Mouse (Mus musculus) liver, embryonic 11.5 days (tissue): ENCODE data around the gene Camk2g. TPM values are rescaled to one million over a fixed set of nuclear protein-coding genes. Genes with fewer than 3 reads are reported as not detected.
A peak's percentile ranks its signal among the peaks of the same experiment; 100 is the strongest.

ENCODE experiments used
- ATAC-seq: fragments of 200-750 bp; cut with Nextera tagmentation; replicated peaks from 2 replicates; pipeline ENCODE4 v1.8.0; 2017; ENCODE audit warnings: moderate number of reproducible peaks, mild to moderate bottlenecking, moderate TSS enrichment, moderate library complexity; ENCODE audit not compliant: low FRiP score
- DNase-seq: peaks from one replicate; pipeline ENCODE4 v3.0.0-alpha.2; 2017; ENCODE audit warnings: low spot score
- H3K27ac ChIP-seq: fragments of 300-500 bp; sonication (generic); 2 replicates; pipeline ENCODE4 v1.5.1; 2014; ENCODE audit warnings: mild to moderate bottlenecking, low read depth, low read length, control low read depth
- H3K27me3 ChIP-seq: fragments of 300-500 bp; sonication (generic); replicated peaks from 2 replicates; pipeline ENCODE4 v1.6.1; 2014; ENCODE audit warnings: low read length, mixed read lengths; ENCODE audit not compliant: control insufficient read depth, insufficient read depth
- H3K36me3 ChIP-seq: fragments of 300-500 bp; sonication (generic); 2 replicates; pipeline ENCODE4 v1.6.1; 2014; ENCODE audit warnings: mild to moderate bottlenecking, low read length, moderate library complexity, mixed read lengths; ENCODE audit not compliant: control insufficient read depth, insufficient read depth
- H3K4me1 ChIP-seq: fragments of 300-500 bp; sonication (generic); replicated peaks from 2 replicates; pipeline ENCODE4 v1.6.1; 2014; ENCODE audit warnings: low read length, mixed read lengths; ENCODE audit not compliant: control insufficient read depth, insufficient read depth
- H3K4me2 ChIP-seq: fragments of 300-500 bp; sonication (generic); 2 replicates; pipeline ENCODE4 v1.6.1; 2014; ENCODE audit warnings: mild to moderate bottlenecking, control low read depth, moderate library complexity
- H3K4me3 ChIP-seq: fragments of 300-500 bp; sonication (generic); 2 replicates; pipeline ENCODE4 v1.5.1; 2014; ENCODE audit warnings: low read depth, low read length, control low read depth
- H3K9ac ChIP-seq: fragments of 300-500 bp; sonication (generic); 2 replicates; pipeline ENCODE4 v1.6.1; 2014; ENCODE audit warnings: low read depth, low read length, control low read depth
- H3K9me3 ChIP-seq: fragments of 300-500 bp; sonication (generic); 2 replicates; pipeline ENCODE4 v1.6.1; 2016; ENCODE audit warnings: low read length, inconsistent platforms, mixed read lengths; ENCODE audit not compliant: control insufficient read depth
- WGBS: fragments of 180-500 bp; shearing (Covaris S2); extraction: QIAGEN DNeasy Blood & Tissue Kit; methylation state at CpG from one replicate; pipeline ENCODE4 v1.1.7; 2014; 5-methylcytosine and 5-hydroxymethylcytosine counted together
- polyA plus RNA-seq: library from polyadenylated mRNA; unstranded; fragments of >200 nt; fragmentation: Nextera tagmentation; extraction: Ambion mirVana; gene quantifications from 2 replicates; pipeline ENCODE4 v1.2.1, GENCODE M21; 2014

Gene Camk2g
- polyA plus RNA-seq, 1 experiment from 2014 or later = 28.6 TPM

- DNase-seq (no peak), ATAC-seq (no peak)
- Histone ChIP-seq H3K27me3 (no peaks in the 10 kb centered on the region), H3K4me2 (peak overlapping the region; percentile 6; the same call in 1 of the 2 replicates), H3K9ac (no peak overlapping the region), H3K36me3 (peaks cover 5% of the 10 kb centered on the region; the same call in 1 of the 2 replicates), H3K4me1 (peaks cover 30% of the 10 kb centered on the region), H3K4me3 (no peak overlapping the region), H3K27ac (0 out of 2 replicates have a peak overlapping the region, but pooled peaks have one; percentile 16), H3K9me3 (no peaks in the 10 kb centered on the region)
- WGBS = 46% methylated on average over 1 of the region's 1 CpGs
Observed at GRCm38 (mm10) chr14:20785231-20785630, 8.7 kb downstream of the Camk2g start.

DNA sequence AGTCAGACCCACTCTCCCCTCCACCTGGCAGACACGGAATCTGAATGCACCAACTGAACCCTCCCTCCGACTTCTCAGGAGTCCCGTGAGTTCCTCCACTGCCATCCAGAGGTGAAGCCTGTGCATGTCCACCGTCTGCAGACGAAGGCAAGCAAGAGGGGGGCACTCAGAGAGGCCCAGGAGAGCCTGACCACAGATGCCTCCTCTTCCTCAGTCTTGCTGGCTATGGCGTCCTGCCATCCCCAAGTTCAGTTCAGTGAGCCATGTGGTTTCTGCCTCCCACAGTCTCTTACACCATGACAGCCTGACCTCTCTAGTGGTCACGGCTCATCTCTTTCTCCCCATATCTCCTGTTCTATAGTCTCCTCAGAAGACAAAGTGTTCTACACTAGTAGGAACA is 9.2 kb downstream of the Camk2g start:
- WGBS = 60% methylated on average over 7 of the region's 7 CpGs
- peak overlapping the region; percentile 19; the same call in 1 of the 2 replicates for H3K27ac ChIP-seq

DNA sequence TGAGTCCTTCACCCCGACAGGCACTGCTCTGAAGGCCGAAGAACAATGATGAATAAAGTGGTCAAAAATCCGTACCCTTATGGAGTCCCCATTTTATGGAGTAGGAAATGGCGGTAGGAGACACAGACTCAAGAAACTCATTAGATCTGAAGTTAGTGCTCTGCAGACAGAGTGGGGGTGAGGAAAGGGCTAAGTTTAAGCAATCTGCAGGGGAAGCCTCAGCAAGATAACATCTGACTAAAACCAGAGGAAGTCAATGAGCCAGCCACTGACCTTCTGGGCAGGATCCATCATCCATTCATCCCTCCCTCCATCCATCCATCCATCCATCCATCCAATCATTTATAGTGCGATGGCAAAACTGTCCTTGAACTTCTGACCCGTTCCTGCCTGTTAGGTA is 10.4 kb downstream of the Camk2g start:
- Histone ChIP-seq H3K9ac (no peak overlapping the region), H3K4me1 (peaks cover 30% of the 10 kb centered on the region), H3K36me3 (peaks cover 3% of the 10 kb centered on the region; the same call in 1 of the 2 replicates), H3K27me3 (no peaks in the 10 kb centered on the region), H3K4me3 (no peak overlapping the region), H3K27ac (no peak overlapping the region), H3K9me3 (no peaks in the 10 kb centered on the region), H3K4me2 (no peak overlapping the region)
- ATAC-seq (no peak), DNase-seq (no peak)
- 83% methylated on average over 6 of the region's 6 CpGs for WGBS

More for the DNA sequence above, 9.2 kb downstream of the Camk2g start:
- DNase-seq = no peak
- peaks cover 3% of the 10 kb centered on the region; the same call in 1 of the 2 replicates for H3K36me3 ChIP-seq
- H3K9me3 ChIP-seq = no peaks in the 10 kb centered on the region
- H3K9ac ChIP-seq = no peak overlapping the region
- H3K4me1 ChIP-seq = peaks cover 30% of the 10 kb centered on the region
- no peak overlapping the region; the same call in 1 of the 2 replicates for H3K4me2 ChIP-seq
- ATAC-seq = no peak
- H3K27me3 ChIP-seq = no peaks in the 10 kb centered on the region
- H3K4me3 ChIP-seq = no peak overlapping the region

GRCm38 (mm10) chr14:20782860-20783259 is 11.0 kb downstream of the Camk2g start:
- 75% methylated on average over 7 of the region's 7 CpGs for WGBS
- Histone ChIP-seq H3K9me3 (no peaks in the 10 kb centered on the region), H3K27me3 (no peaks in the 10 kb centered on the region), H3K36me3 (peaks cover 8% of the 10 kb centered on the region; the same call in 1 of the 2 replicates), H3K4me3 (no peak overlapping the region), H3K9ac (no peak overlapping the region), H3K4me1 (peaks cover 30% of the 10 kb centered on the region), H3K4me2 (no peak overlapping the region), H3K27ac (no peak overlapping the region)
- DNase-seq (no peak), ATAC-seq (no peak)

- Histone ChIP-seq H3K36me3 (peaks cover 9% of the 10 kb centered on the region; the same call in 1 of the 2 replicates), H3K4me1 (peaks cover 7% of the 10 kb centered on the region), H3K27me3 (no peaks in the 10 kb centered on the region), H3K4me2 (no peak overlapping the region), H3K9ac (no peak overlapping the region), H3K9me3 (no peaks in the 10 kb centered on the region), H3K27ac (no peak overlapping the region), H3K4me3 (no peak overlapping the region)
- WGBS = 88% methylated on average over 7 of the region's 8 CpGs
- DNase-seq = no peak
- ATAC-seq = no peak
Observed at GRCm38 (mm10) chr14:20780217-20780616, 13.7 kb downstream of the Camk2g start.

DNA sequence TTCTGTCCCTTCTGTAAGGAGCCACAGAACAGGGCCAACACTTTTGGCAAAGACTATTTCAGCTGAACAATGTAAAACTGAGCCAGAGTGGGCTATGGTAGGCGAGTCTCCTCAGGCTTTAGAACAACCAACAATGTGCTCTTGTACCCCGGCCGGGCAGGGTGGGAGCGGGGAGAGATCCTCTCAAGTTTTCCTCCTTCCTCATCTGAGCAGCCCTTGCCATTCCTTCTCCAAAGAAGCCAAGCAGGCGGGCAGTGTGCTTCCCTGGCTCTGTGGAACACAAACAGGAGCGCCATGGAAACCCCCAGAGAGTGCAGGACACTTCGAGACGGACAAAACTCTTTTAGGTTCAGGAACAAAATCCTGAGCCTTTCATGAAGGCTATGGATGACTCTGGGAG is 15.4 kb downstream of the Camk2g start:
- DNase-seq (no peak), ATAC-seq (no peak)
- H3K9ac ChIP-seq = no peak overlapping the region
- H3K4me1 ChIP-seq = peaks cover under 1% of the 10 kb centered on the region; the same call in 1 of the 2 replicates
- no peaks in the 10 kb centered on the region for H3K9me3 ChIP-seq
- no peak overlapping the region for H3K4me2 ChIP-seq
- no peaks in the 10 kb centered on the region for H3K27me3 ChIP-seq
- no peak overlapping the region for H3K27ac ChIP-seq
- H3K36me3 ChIP-seq = peaks cover 9% of the 10 kb centered on the region; the same call in 1 of the 2 replicates
- 93% methylated on average over 8 of the region's 8 CpGs for WGBS
- H3K4me3 ChIP-seq = no peak overlapping the region

- ATAC-seq (no peak), DNase-seq (no peak)
- Histone ChIP-seq H3K9me3 (no peaks in the 10 kb centered on the region), H3K4me1 (peaks cover 6% of the 10 kb centered on the region; the same call in 1 of the 2 replicates), H3K27me3 (no peaks in the 10 kb centered on the region), H3K9ac (no peak overlapping the region), H3K27ac (no peak overlapping the region), H3K4me3 (no peak overlapping the region), H3K4me2 (no peak overlapping the region), H3K36me3 (peaks cover 9% of the 10 kb centered on the region; the same call in 1 of the 2 replicates)
- 57% methylated on average over 6 of the region's 6 CpGs for WGBS
Observed at GRCm38 (mm10) chr14:20775661-20776060, 18.2 kb downstream of the Camk2g start.

- Histone ChIP-seq H3K9me3 (no peaks in the 10 kb centered on the region), H3K9ac (no peak overlapping the region), H3K4me1 (peaks cover 6% of the 10 kb centered on the region; the same call in 1 of the 2 replicates), H3K36me3 (peaks cover 15% of the 10 kb centered on the region), H3K27me3 (no peaks in the 10 kb centered on the region), H3K4me2 (no peak overlapping the region), H3K27ac (no peak overlapping the region), H3K4me3 (no peak overlapping the region)
- no peak for ATAC-seq
- 64% methylated on average over 3 of the region's 3 CpGs for WGBS
- no peak for DNase-seq
Observed at GRCm38 (mm10) chr14:20773410-20773809, 20.5 kb downstream of the Camk2g start.

DNA sequence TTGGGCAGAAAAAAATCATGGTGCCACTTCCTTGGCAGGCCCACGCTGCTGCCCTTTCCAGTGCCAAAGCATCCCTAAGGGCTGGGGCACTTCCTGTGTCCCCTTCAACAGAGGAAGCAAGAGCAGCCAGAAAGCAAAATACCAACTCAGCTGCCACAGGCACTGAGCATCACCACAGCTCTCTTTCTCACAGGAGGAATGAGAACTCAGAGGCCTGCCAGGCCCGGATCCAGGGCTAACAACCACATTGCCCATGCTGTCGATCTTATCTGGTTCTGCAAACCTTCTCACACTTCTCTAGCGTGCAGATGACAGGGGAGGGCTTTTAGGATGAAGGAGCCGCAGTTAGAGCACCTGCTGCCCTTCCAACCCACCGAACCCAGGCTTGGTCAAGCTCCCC is 21.1 kb downstream of the Camk2g start:
- ATAC-seq (no peak), DNase-seq (no peak)
- H3K27ac ChIP-seq = no peak overlapping the region
- no peak overlapping the region for H3K9ac ChIP-seq
- no peak overlapping the region for H3K4me2 ChIP-seq
- H3K36me3 ChIP-seq = peaks cover 15% of the 10 kb centered on the region
- H3K4me1 ChIP-seq = peaks cover 6% of the 10 kb centered on the region; the same call in 1 of the 2 replicates
- no peak overlapping the region for H3K4me3 ChIP-seq
- H3K9me3 ChIP-seq = no peaks in the 10 kb centered on the region
- no peaks in the 10 kb centered on the region for H3K27me3 ChIP-seq
- WGBS = 54% methylated on average over 6 of the region's 6 CpGs
